Mouse (Mus musculus) brain, embryonic 14.5 days (tissue): ENCODE data around the gene Ccdc18.

Experiments
- CTCF ChIP-seq: fragments of 200-500 bp; IDR thresholded peaks from 2 replicates; pipeline ENCODE4 v1.5.1; 2012; ENCODE audit warnings: inconsistent platforms, mild to moderate bottlenecking, moderate library complexity, borderline replicate concordance; ENCODE audit not compliant: insufficient read depth, insufficient read length; ENCODE audit errors: extremely low read depth
- POLR2A ChIP-seq: fragments of 200-500 bp; IDR thresholded peaks from 2 replicates; pipeline ENCODE4 v1.6.1; 2012; ENCODE audit warnings: mild to moderate bottlenecking, inconsistent platforms, borderline replicate concordance; ENCODE audit not compliant: poor library complexity, insufficient read depth, insufficient read length, severe bottlenecking; ENCODE audit errors: extremely low read depth

GRCm38 (mm10) chr5:108246314-108246765 is 113.7 kb downstream of the Ccdc18 start:
- no peak for TF ChIP-seq CTCF
- TF ChIP-seq POLR2A, result no peak
